Mouse (Mus musculus) heart, postnatal 0 days (tissue): ENCODE measurements around the gene Ugt1a6a.

ENCODE experiments used
- CTCF ChIP-seq: IDR thresholded peaks from 2 replicates; pipeline ENCODE4 v1.5.1; 2016; ENCODE audit warnings: antibody characterized with exemption, control low read depth, low read depth
- EP300 ChIP-seq: IDR thresholded peaks from 2 replicates; pipeline ENCODE4 v1.6.1; 2016; ENCODE audit warnings: antibody characterized with exemption, low read depth

DNA sequence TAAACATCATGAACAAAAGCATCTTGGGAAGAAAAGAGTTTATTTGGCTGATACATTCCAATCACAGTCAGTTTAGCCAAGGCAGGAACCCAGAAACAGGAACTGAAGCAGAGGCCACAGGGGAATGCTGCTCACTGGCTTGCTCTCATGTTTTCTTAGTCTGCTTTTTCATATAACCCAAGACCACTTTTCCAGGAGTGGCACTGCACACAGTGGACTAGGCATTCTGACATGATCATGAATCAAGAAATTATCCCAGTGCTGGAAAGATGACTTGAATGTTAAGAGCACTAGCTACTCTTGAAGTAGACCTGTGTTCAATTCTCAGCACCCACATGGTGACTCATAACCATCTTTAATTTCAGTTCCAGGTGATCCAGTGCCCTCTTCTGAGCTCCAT, 91.1 kb downstream of the Ugt1a6a start:
- TF ChIP-seq CTCF (no peak), EP300 (no peak)
